Mouse (Mus musculus): ENCODE measurements around the gene Gm49340. TPM values are rescaled to one million over a fixed set of nuclear protein-coding genes. Genes with fewer than 3 reads are reported as not detected.

The Gm49340 gene
- polyA plus RNA-seq (2014; fragmentation: Illumina TruSeq; extraction: RNeasy Lipid Tissue Mini Kit (QIAGEN cat#74804); ENCODE audit: low read depth, low replicate concordance): 0.29 TPM

GRCm38 (mm10) chr11:73329442-73329841, at the start of gene Gm49340, which contains the start of the genes Aspa and Spata22:
TSS of gene Gm49340 (plus strand) at chr11:73329741.
TSS of gene Aspa (minus strand) at chr11:73329596.
TSS of gene Spata22 (plus strand) at chr11:73329741.

GRCm38 (mm10) chr11:73350483-73350882, 20.9 kb downstream of the Gm49340 start, which contains the start of gene Olfr20:
TSS of gene Olfr20 (plus strand) at chr11:73350783.

GRCm38 (mm10) chr11:73370946-73371345, 41.4 kb downstream of the Gm49340 start, which contains the start of gene Olfr376:
TSS of gene Olfr376 (plus strand) at chr11:73371246.

GRCm38 (mm10) chr11:73399514-73399913, 70.0 kb downstream of the Gm49340 start, which contains the start of gene Olfr1:
TSS of gene Olfr1 (minus strand) at chr11:73399614.

Other genes starting within 250 kb of the Gm49340 start
- gene Itgae, start 239.2 kb upstream of the Gm49340 start, polyA plus RNA-seq (2014; fragmentation: Illumina TruSeq; extraction: RNeasy Lipid Tissue Mini Kit (QIAGEN cat#74804); ENCODE audit: low read depth, low replicate concordance): 0.13 TPM
- gene Haspin, start 191.4 kb upstream of the Gm49340 start, polyA plus RNA-seq (2014; fragmentation: Illumina TruSeq; extraction: RNeasy Lipid Tissue Mini Kit (QIAGEN cat#74804); ENCODE audit: low read depth, low replicate concordance): 0.21 TPM
- not detected for gene P2rx5, start 169.3 kb upstream of the Gm49340 start, polyA plus RNA-seq (2014; fragmentation: Illumina TruSeq; extraction: RNeasy Lipid Tissue Mini Kit (QIAGEN cat#74804); ENCODE audit: low read depth, low replicate concordance)
- 45.7 TPM for gene Emc6, start 152.7 kb upstream of the Gm49340 start, polyA plus RNA-seq (2014; fragmentation: Illumina TruSeq; extraction: RNeasy Lipid Tissue Mini Kit (QIAGEN cat#74804); ENCODE audit: low read depth, low replicate concordance)
- 9.5 TPM for gene Tax1bp3, start 152.7 kb upstream of the Gm49340 start, polyA plus RNA-seq (2014; fragmentation: Illumina TruSeq; extraction: RNeasy Lipid Tissue Mini Kit (QIAGEN cat#74804); ENCODE audit: low read depth, low replicate concordance)
- 7.8 TPM for gene Ctns, start 130.7 kb upstream of the Gm49340 start, polyA plus RNA-seq (2014; fragmentation: Illumina TruSeq; extraction: RNeasy Lipid Tissue Mini Kit (QIAGEN cat#74804); ENCODE audit: low read depth, low replicate concordance)
- gene Shpk, start 130.3 kb upstream of the Gm49340 start, polyA plus RNA-seq (2014; fragmentation: Illumina TruSeq; extraction: RNeasy Lipid Tissue Mini Kit (QIAGEN cat#74804); ENCODE audit: low read depth, low replicate concordance): 20.3 TPM
- not detected for gene Trpv1, start 95.4 kb upstream of the Gm49340 start, polyA plus RNA-seq (2014; fragmentation: Illumina TruSeq; extraction: RNeasy Lipid Tissue Mini Kit (QIAGEN cat#74804); ENCODE audit: low read depth, low replicate concordance)
- not detected for gene Trpv3, start 62.4 kb upstream of the Gm49340 start, polyA plus RNA-seq (2014; fragmentation: Illumina TruSeq; extraction: RNeasy Lipid Tissue Mini Kit (QIAGEN cat#74804); ENCODE audit: low read depth, low replicate concordance)
- 63.7 TPM for gene Aspa, start 145 bp upstream of the Gm49340 start, polyA plus RNA-seq (2014; fragmentation: Illumina TruSeq; extraction: RNeasy Lipid Tissue Mini Kit (QIAGEN cat#74804); ENCODE audit: low read depth, low replicate concordance)
- gene Spata22, start within 50 bp of the Gm49340 start, polyA plus RNA-seq (2014; fragmentation: Illumina TruSeq; extraction: RNeasy Lipid Tissue Mini Kit (QIAGEN cat#74804); ENCODE audit: low read depth, low replicate concordance): 25.1 TPM
- gene Olfr20, start 21.0 kb downstream of the Gm49340 start, polyA plus RNA-seq (2014; fragmentation: Illumina TruSeq; extraction: RNeasy Lipid Tissue Mini Kit (QIAGEN cat#74804); ENCODE audit: low read depth, low replicate concordance): not detected
- not detected for gene Olfr376, start 41.5 kb downstream of the Gm49340 start, polyA plus RNA-seq (2014; fragmentation: Illumina TruSeq; extraction: RNeasy Lipid Tissue Mini Kit (QIAGEN cat#74804); ENCODE audit: low read depth, low replicate concordance)
- not detected for gene Olfr1, start 69.9 kb downstream of the Gm49340 start, polyA plus RNA-seq (2014; fragmentation: Illumina TruSeq; extraction: RNeasy Lipid Tissue Mini Kit (QIAGEN cat#74804); ENCODE audit: low read depth, low replicate concordance)
- gene Olfr378, start 98.7 kb downstream of the Gm49340 start, polyA plus RNA-seq (2014; fragmentation: Illumina TruSeq; extraction: RNeasy Lipid Tissue Mini Kit (QIAGEN cat#74804); ENCODE audit: low read depth, low replicate concordance): not detected
- not detected for gene Olfr380, start 127.8 kb downstream of the Gm49340 start, polyA plus RNA-seq (2014; fragmentation: Illumina TruSeq; extraction: RNeasy Lipid Tissue Mini Kit (QIAGEN cat#74804); ENCODE audit: low read depth, low replicate concordance)
- not detected for gene Olfr381, start 161.9 kb downstream of the Gm49340 start, polyA plus RNA-seq (2014; fragmentation: Illumina TruSeq; extraction: RNeasy Lipid Tissue Mini Kit (QIAGEN cat#74804); ENCODE audit: low read depth, low replicate concordance)
- gene Olfr382, start 187.5 kb downstream of the Gm49340 start, polyA plus RNA-seq (2014; fragmentation: Illumina TruSeq; extraction: RNeasy Lipid Tissue Mini Kit (QIAGEN cat#74804); ENCODE audit: low read depth, low replicate concordance): not detected

Measured in liver, adult 10 weeks (tissue).